9 mouse cellular contexts compared by ENCODE assay signal in genomic region chr14:103651562-103651961, GRCm38 (mm10). TPM values are rescaled to one million over a fixed set of nuclear protein-coding genes. Genes with fewer than 3 reads are reported as not detected.
DNase-seq lines count a peak whose midpoint lies in the region; ATAC-seq and TF ChIP-seq lines count a peak whose summit lies in the region.
"Had no signal": no experiment of that assay in that cellular context is flagged by ENCODE, and none has a peak within 500 bp of the region (broad histone marks: within the 10 kb centered on the region; RNA-seq: fewer than 3 reads in every experiment).

No protein-coding gene starts in this region.

- no peaks in the 10 kb centered on the region for H3K4me1 ChIP-seq in kidney, postnatal 0 days (replicated peaks; ENCODE audit: insufficient read depth, low read length)
- H3K4me1 ChIP-seq in embryonic facial prominence, embryonic 10.5 days: peaks cover 26% of the 10 kb centered on the region
- peaks cover 67% of the 10 kb centered on the region for H3K4me1 ChIP-seq in hindbrain, embryonic 13.5 days (replicated peaks)
- H3K4me1 ChIP-seq in midbrain, embryonic 16.5 days (ENCODE audit: control insufficient read depth, insufficient read depth, low read length): peaks cover 58% of the 10 kb centered on the region

- no peaks in the 10 kb centered on the region for H3K27me3 ChIP-seq in kidney, postnatal 0 days (ENCODE audit: insufficient read depth, low read length)
- peaks cover 41% of the 10 kb centered on the region for H3K27me3 ChIP-seq in embryonic facial prominence, embryonic 10.5 days (replicated peaks; ENCODE audit: low read depth, poor library complexity, severe bottlenecking)
- no peaks in the 10 kb centered on the region for H3K27me3 ChIP-seq in hindbrain, embryonic 13.5 days
- no peaks in the 10 kb centered on the region for H3K27me3 ChIP-seq in midbrain, embryonic 16.5 days (ENCODE audit: control insufficient read depth, insufficient read depth, low read depth, low read length)

- no peak for ATAC-seq in kidney, postnatal 0 days (replicated peaks; ENCODE audit: low FRiP score, low read depth)
- no peak for ATAC-seq in hindbrain, embryonic 13.5 days (ENCODE audit: low FRiP score)
- no peak for ATAC-seq in midbrain, embryonic 16.5 days
- ATAC-seq in erythroblast, adult 5-6 weeks (replicated peaks; ENCODE audit: low FRiP score, poor library complexity, severe bottlenecking): no peak

- WGBS in kidney, postnatal 0 days: 65% methylated on average over 2 of the region's 2 CpGs
- WGBS in embryonic facial prominence, embryonic 10.5 days: 64% methylated on average over 2 of the region's 2 CpGs
- WGBS in hindbrain, embryonic 13.5 days: 53% methylated on average over 2 of the region's 2 CpGs
- WGBS in midbrain, embryonic 16.5 days: 22% methylated on average over 2 of the region's 2 CpGs

- H3K9me3 ChIP-seq in kidney, postnatal 0 days (replicated peaks; ENCODE audit: low read length): no peaks in the 10 kb centered on the region
- no peaks in the 10 kb centered on the region for H3K9me3 ChIP-seq in embryonic facial prominence, embryonic 10.5 days
- H3K9me3 ChIP-seq in hindbrain, embryonic 13.5 days: no peaks in the 10 kb centered on the region
- H3K9me3 ChIP-seq in midbrain, embryonic 16.5 days (replicated peaks; ENCODE audit: control insufficient read depth, low read length, poor library complexity, severe bottlenecking): no peaks in the 10 kb centered on the region

- H3K9ac ChIP-seq in kidney, postnatal 0 days (ENCODE audit: low read depth, low read length): no peak overlapping the region
- peak overlapping the region; percentile 99 for H3K9ac ChIP-seq in hindbrain, embryonic 13.5 days
- H3K9ac ChIP-seq in midbrain, embryonic 16.5 days (ENCODE audit: low read depth, low read length): peak overlapping the region; percentile 99

- TF ChIP-seq CTCF in kidney, postnatal 0 days (IDR thresholded peaks at IDR 0.05; ENCODE audit: low read depth): no peak

- peak overlapping the region; percentile 60; the same call in 1 of the 2 replicates for H3K4me3 ChIP-seq in kidney, postnatal 0 days (replicated peaks; ENCODE audit: low read depth, low read length)
- H3K4me3 ChIP-seq in embryonic facial prominence, embryonic 10.5 days: peak overlapping the region; percentile 88
- H3K4me3 ChIP-seq in hindbrain, embryonic 13.5 days: peak overlapping the region; percentile 97
- H3K4me3 ChIP-seq in midbrain, embryonic 16.5 days (ENCODE audit: low read depth, low read length): peak overlapping the region; percentile 99

- H3K4me2 ChIP-seq in kidney, postnatal 0 days (ENCODE audit: low read length): peak overlapping the region; percentile 95
- peak overlapping the region; percentile 77 for H3K4me2 ChIP-seq in hindbrain, embryonic 13.5 days
- H3K4me2 ChIP-seq in midbrain, embryonic 16.5 days (ENCODE audit: low read length): peak overlapping the region; percentile 92

- H3K27ac ChIP-seq in kidney, postnatal 0 days: no peak overlapping the region
- no peak overlapping the region for H3K27ac ChIP-seq in embryonic facial prominence, embryonic 10.5 days (replicated peaks)
- H3K27ac ChIP-seq in hindbrain, embryonic 13.5 days: peak overlapping the region; percentile 99
- H3K27ac ChIP-seq in midbrain, embryonic 16.5 days (ENCODE audit: low read length): peak overlapping the region; percentile 99

- no peaks in the 10 kb centered on the region for H3K36me3 ChIP-seq in kidney, postnatal 0 days (ENCODE audit: insufficient read depth, low read length)
- H3K36me3 ChIP-seq in embryonic facial prominence, embryonic 10.5 days (replicated peaks): no peaks in the 10 kb centered on the region
- no peaks in the 10 kb centered on the region for H3K36me3 ChIP-seq in hindbrain, embryonic 13.5 days
- H3K36me3 ChIP-seq in midbrain, embryonic 16.5 days (ENCODE audit: control insufficient read depth, insufficient read depth, low read length): no peaks in the 10 kb centered on the region

- DNase-seq in kidney, postnatal 0 days (ENCODE audit: low spot score): no peak
- no peak for DNase-seq in kidney, adult 11 months
- DNase-seq in embryonic facial prominence, embryonic 10.5 days (ENCODE audit: low spot score): no peak
- DNase-seq in cerebellum, adult 11 months: no peak
- DNase-seq in kidney, postnatal 10 days: no peak
- DNase-seq: spleen, adult 18-20 months had no signal

RNA-seq across cellular contexts. Expression of gene Slain1, which starts 1.5 kb away (rescaled TPM):
- polyA plus RNA-seq in kidney, postnatal 0 days (2015; fragmentation: Nextera tagmentation; extraction: Ambion mirVana): 2.9 and 3.4 TPM in 2 replicates
- 3.9 and 4.1 TPM in 2 replicates for polyA plus RNA-seq in embryonic facial prominence, embryonic 10.5 days (2016; fragmentation: Nextera tagmentation; extraction: Ambion mirVana)
- polyA plus RNA-seq in hindbrain, embryonic 13.5 days (2015; fragmentation: Nextera tagmentation; extraction: Ambion mirVana): 14.2 and 15.4 TPM in 2 replicates
- polyA plus RNA-seq in midbrain, embryonic 16.5 days (2015; fragmentation: Nextera tagmentation; extraction: Ambion mirVana): 13.0 and 15.4 TPM in 2 replicates
- 0.42 and 2.5 TPM in 2 replicates for total RNA-seq in erythroblast, adult 5-6 weeks (2015; ENCODE audit: low replicate concordance)
- total RNA-seq in erythroblast, adult 5-6 weeks (2017; ENCODE audit: low replicate concordance): 1.4 and 7.5 TPM in 2 replicates

Comparison
In these comparisons a context has a peak if more than half of its experiments do, and no peak if none do; other contexts are left out.
1. H3K27ac ChIP-seq: peak in hindbrain, embryonic 13.5 days (single experiment) and midbrain, embryonic 16.5 days (single experiment); none in kidney, postnatal 0 days (single experiment) and embryonic facial prominence, embryonic 10.5 days (single experiment).
2. Peak in every context shown above with its lines, with median percentiles within 50 percentile points of each other: H3K4me2 ChIP-seq and H3K4me3 ChIP-seq.